Mouse (Mus musculus) heart, adult 8-10 months (tissue): ENCODE data around the gene Styxl1. TPM values are rescaled to one million over a fixed set of nuclear protein-coding genes. Genes with fewer than 3 reads are reported as not detected.

Experiments used
- DNase-seq: peaks from one replicate; pipeline ENCODE4 v3.0.0; 2022; ENCODE audit warnings: low spot score
- total RNA-seq, 4 experiments: library from RNA; stranded (reverse); gene quantifications; 2 replicates each; pipeline ENCODE4 v1.2.4; 2022

Gene Styxl1
- total RNA-seq = not detected

- DNase-seq = no peak
Measured at GRCm38 (mm10) chr5:135777796-135778470, at the start of gene Styxl1. Gene Styxl1, minus strand, starts transcription at chr5:135778385.

GRCm38 (mm10) chr5:135826225-135826624 lies 48.0 kb upstream of the Styxl1 start:
- DNase-seq = no peak

- DNase-seq = no peak
Measured at GRCm38 (mm10) chr5:135824517-135824916, 46.3 kb upstream of the Styxl1 start.

- DNase-seq = no peak
Measured at GRCm38 (mm10) chr5:135822316-135822944, 44.2 kb upstream of the Styxl1 start.

- DNase-seq = no peak
Measured at GRCm38 (mm10) chr5:135818491-135818890, 40.3 kb upstream of the Styxl1 start.

GRCm38 (mm10) chr5:135812991-135813390 lies 34.8 kb upstream of the Styxl1 start:
- DNase-seq = no peak

GRCm38 (mm10) chr5:135807263-135807637 lies 29.1 kb upstream of the Styxl1 start:
- no peak for DNase-seq

- peak; percentile 88 for DNase-seq
Measured at GRCm38 (mm10) chr5:135806555-135807262, 28.5 kb upstream of the Styxl1 start, which contains the start of gene Srrm3. Gene Srrm3, plus strand, starts transcription at chr5:135806890.

- DNase-seq = no peak
Measured at GRCm38 (mm10) chr5:135804735-135805134, 26.6 kb upstream of the Styxl1 start.

GRCm38 (mm10) chr5:135803676-135804075 lies 25.5 kb upstream of the Styxl1 start:
- no peak for DNase-seq

GRCm38 (mm10) chr5:135803135-135803534 lies 24.9 kb upstream of the Styxl1 start:
- DNase-seq = no peak

GRCm38 (mm10) chr5:135802641-135803040 lies 24.5 kb upstream of the Styxl1 start:
- no peak for DNase-seq

GRCm38 (mm10) chr5:135800927-135801326 lies 22.7 kb upstream of the Styxl1 start:
- DNase-seq = no peak

- no peak for DNase-seq
Measured at GRCm38 (mm10) chr5:135799746-135800145, 21.6 kb upstream of the Styxl1 start.

- no peak for DNase-seq
Measured at GRCm38 (mm10) chr5:135794859-135795181, 16.6 kb upstream of the Styxl1 start.

- peak; percentile 88 for DNase-seq
Measured at GRCm38 (mm10) chr5:135793996-135794858, 16.0 kb upstream of the Styxl1 start.

- DNase-seq = no peak
Measured at GRCm38 (mm10) chr5:135782901-135783300, 4.7 kb upstream of the Styxl1 start.

- no peak for DNase-seq
Measured at GRCm38 (mm10) chr5:135780331-135780730, 2.1 kb upstream of the Styxl1 start.

- DNase-seq = peak; percentile 99
Measured at GRCm38 (mm10) chr5:135778471-135779445, 573 bp upstream of the Styxl1 start, which contains the start of gene Mdh2. Gene Mdh2, plus strand, starts transcription at chr5:135778480.

- no peak for DNase-seq
Measured at GRCm38 (mm10) chr5:135776546-135776945, 1.6 kb downstream of the Styxl1 start.

- DNase-seq = no peak
Measured at GRCm38 (mm10) chr5:135772519-135772918, 5.7 kb downstream of the Styxl1 start.
